Mouse (Mus musculus) lung, postnatal 14 days (tissue): ENCODE measurements around the gene Gm18596.
"Not testable (repeated sequence)": the region's sequence is repeated elsewhere in the genome, so short reads cannot be mapped to it uniquely, and the experiment has no call there.

Source experiments
- DNase-seq: peaks from one replicate; pipeline ENCODE4 v3.0.0; 2021

Gene Gm18596

DNA sequence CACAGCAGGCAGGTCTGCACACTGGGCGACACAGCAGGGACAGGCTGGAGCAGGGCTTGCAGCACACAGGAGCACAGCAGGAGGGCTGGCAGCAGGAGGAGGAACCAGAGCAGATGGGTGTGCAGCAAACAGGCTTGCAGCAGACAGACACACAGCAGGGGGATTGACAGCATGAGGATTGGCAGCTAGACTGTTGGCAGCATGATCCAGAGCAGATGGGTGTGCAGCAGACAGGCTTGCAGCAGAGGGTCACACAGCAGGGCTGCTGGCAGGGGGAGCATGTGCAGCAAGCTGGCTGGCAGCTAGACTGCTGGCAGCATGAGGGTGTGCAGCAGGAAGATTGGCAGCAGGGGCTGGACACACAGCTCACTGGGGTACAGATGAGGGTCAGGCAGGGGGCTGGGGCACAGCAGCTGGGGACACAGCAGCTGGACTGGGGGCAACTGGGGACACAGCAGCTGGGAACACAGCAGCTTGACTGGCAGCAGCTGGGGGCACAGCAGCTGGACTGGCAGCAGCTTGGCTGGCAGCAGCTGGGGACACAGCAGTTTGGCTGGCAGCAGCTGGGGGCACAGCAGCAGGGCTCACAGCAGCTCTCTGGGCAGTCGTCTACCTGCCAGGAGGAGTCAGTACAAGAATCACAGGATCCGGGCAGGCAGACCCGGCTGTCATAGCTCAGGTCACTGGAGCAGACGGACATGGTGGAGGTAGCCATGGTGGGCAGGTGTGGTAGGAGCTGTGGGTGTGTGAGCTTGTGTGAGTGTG lies at the start of gene Gm18596:
Gene Gm18596, minus strand, starts transcription at position 715 of the 765 bp plus-strand sequence.
- not testable (repeated sequence) for DNase-seq

GRCm38 (mm10) chr10:77788621-77789020 lies 46.2 kb upstream of the Gm18596 start:
- DNase-seq = no peak

- not testable (repeated sequence) for DNase-seq
These were observed 45.4 kb upstream of the Gm18596 start, which contains the start of gene Gm7137 for GRCm38 (mm10) chr10:77787876-77788275. Gm7137 (minus strand) TSS chr10:77788200.

GRCm38 (mm10) chr10:77783396-77783795 lies 41.0 kb upstream of the Gm18596 start:
- DNase-seq = not testable (repeated sequence)

DNA sequence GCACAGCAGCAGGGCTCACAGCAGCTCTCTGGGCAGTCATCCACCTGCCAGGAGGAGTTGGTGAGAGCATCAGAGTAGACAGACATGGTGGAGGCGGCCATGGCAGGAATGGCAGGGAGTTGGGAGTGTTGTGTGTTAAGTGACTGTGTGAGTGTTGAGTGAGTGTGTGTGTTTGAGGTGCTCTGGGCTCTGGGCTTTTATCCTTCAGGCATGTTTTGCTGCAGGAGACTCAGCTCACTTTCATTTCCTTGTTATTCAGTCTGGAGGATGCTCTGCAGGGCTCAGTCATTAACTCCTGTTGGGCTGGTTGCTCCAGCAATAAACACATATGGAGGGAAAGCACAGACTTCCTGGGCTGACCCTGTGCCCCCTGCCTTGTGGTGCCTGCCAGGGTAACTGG lies 40.0 kb upstream of the Gm18596 start, which contains the start of gene Gm3250:
Gene Gm3250, minus strand, starts transcription at position 101 of the 400 bp plus-strand sequence.
- DNase-seq = not testable (repeated sequence)

- not testable (repeated sequence) for DNase-seq
These were observed 34.4 kb upstream of the Gm18596 start, which contains the start of gene Gm7138 for GRCm38 (mm10) chr10:77776844-77777243. Gm7138 (minus strand) TSS chr10:77776944.

DNA sequence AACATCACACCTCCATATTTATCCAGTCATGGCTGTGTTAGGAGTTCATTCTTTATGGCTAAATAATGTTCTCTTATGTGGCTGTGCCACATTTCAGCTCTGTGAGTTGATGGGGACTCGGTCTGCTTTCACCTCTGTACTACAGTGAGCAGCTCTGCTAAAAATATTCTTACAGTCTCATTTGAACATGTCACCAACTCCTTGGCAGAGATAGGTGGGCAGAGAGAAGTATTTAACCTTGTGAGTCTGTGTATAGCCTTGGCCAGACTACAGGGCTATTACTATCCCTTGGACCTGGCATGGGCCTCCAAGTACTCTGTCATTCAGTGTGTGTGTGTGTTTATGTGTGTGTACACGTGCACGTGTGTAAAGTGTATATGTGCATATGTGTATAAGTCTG lies 29.7 kb upstream of the Gm18596 start:
- DNase-seq = not testable (repeated sequence)

GRCm38 (mm10) chr10:77771225-77771624 lies 28.8 kb upstream of the Gm18596 start, which contains the start of gene Gm3238:
Gm3238 (minus strand) TSS chr10:77771325.
- DNase-seq = not testable (repeated sequence)

DNA sequence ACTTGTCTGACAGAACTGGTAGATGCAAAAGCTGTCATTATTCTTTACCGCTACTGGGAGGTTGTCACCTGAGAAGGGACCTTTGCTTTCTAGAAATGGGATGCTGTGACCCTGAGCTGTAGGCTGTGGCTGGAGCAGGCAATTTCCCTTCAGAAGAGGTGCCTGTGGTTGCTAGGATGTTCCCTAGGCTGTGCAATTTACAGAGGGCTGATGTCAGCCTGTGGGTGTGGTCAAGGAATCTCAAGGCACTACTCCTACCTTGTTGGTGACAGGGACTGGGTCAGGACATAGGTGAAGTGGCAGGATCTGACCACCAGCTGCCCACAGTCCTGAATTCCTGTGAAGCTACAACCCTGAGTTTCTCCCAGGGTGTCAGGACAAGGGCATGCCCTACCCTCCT lies 27.3 kb upstream of the Gm18596 start:
- no peak for DNase-seq

DNA sequence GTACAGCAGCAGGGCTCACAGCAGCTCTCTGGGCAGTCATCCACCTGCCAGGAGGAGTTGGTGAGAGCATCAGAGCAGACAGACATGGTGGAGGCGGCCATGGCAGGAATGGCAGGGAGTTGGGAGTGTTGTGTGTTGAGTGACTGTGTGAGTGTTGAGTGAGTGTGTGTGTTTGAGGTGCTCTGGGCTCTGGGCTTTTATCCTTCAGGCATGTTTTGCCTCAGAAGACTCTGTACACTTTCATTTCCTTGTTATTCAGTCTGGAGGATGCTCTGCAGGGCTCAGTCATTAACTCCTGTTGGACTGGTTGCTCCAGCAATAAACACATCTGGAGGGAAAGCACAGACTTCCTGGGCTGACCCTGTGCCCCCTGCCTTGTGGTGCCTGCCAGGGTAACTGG lies 17.1 kb upstream of the Gm18596 start, which contains the start of gene Gm3233:
Gene Gm3233, minus strand, starts transcription at position 101 of the 400 bp plus-strand sequence.
- DNase-seq = not testable (repeated sequence)

DNA sequence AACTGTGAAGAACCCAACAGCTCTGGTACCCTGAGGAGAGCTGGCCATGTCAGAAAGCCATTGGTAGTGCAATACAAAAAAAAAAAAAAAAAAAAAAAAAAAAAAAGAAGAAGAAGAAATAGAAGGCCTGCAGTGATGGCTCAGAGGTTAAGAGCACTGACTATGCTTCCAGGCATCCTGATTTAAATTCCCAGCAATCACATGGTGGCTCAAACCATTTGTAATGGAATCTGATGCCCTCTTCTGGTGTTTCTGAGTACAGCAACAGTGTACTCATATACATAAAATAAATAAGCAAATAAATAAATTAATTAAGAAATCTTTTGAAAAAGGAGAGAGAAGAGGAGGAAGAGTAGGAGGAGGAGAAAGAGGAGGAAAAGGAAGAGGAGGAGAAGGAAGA lies 11.0 kb upstream of the Gm18596 start:
- no peak for DNase-seq

- not testable (repeated sequence) for DNase-seq
These were observed 9.9 kb upstream of the Gm18596 start for GRCm38 (mm10) chr10:77752312-77752711.

DNA sequence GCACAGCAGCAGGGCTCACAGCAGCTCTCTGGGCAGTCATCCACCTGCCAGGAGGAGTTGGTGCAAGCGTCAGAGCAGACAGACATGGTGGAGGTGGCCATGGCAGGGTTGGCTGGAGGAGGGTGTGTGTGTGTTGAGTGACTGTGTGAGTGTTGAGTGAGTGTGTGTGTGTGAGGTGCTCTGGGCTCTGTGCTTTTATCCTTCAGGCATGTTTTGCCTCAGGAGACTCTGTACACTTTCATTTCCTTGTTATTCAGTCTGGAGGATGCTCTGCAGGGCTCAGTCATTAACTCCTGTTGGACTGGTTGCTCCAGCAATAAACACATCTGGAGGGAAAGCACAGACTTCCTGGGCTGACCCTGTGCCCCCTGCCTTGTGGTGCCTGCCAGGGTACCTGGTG lies 8.8 kb upstream of the Gm18596 start, which contains the start of gene Gm9736:
Gene Gm9736, minus strand, starts transcription at position 101 of the 400 bp plus-strand sequence.
- not testable (repeated sequence) for DNase-seq

- not testable (repeated sequence) for DNase-seq
These were observed 8.2 kb upstream of the Gm18596 start for GRCm38 (mm10) chr10:77750686-77751085.

DNA sequence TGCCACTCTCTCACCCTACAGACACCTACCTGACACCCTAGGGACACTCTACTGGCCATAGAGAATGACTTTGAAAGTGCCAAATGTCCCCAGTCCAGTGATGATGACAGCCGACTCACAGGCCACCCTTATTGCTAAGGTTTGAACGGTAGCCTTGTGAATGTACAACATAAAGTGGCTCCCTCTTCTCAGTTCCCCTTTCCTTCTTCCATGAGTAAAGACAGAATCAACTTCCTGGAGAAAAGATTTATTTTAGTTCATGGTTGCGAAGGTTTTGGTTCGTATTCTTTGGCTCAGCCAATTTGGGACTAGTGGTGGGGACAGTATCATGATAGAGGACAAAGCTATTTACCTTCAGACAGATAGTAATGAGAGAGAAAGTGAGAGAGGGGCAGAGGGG lies 3.5 kb downstream of the Gm18596 start:
- DNase-seq = no peak

DNA sequence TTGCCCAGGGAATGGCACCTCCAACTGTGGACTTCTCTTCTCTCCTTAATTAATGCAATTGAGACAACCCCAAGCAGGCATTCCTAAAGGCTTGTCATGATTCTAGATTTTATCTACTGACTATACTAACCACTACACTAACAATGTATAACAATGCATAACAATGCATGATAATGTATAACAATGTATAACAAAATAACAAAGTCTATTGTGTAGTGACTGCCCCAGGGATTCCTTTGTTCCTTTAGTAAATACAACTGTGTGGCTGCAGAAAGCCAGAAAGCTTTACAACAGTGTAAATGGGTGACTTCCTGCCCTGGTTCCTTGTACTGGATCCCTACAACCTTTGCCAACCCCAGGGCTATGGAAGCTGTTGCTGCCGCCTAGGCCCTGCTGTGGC lies 6.5 kb downstream of the Gm18596 start:
- DNase-seq = no peak

DNA sequence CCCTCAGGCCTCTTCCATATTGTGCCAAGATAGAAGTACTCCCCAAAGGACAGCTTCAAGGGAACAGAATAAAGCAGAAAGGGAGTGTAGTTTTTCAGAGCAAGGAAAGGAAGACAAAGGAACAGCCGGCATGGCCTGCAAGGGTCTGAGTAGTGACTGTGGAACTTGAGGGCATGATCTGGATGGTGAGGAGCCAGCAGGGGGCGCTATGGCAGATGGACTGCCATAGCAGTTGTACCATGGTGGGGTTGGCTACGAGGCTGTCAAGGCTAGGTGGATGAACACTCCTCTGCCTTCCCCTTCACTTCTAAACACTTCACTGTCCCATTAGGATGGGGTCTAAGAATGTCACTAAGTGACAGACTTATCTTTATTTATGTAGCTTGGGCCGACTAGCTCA lies 13.2 kb downstream of the Gm18596 start:
- peak; percentile 7 for DNase-seq

DNA sequence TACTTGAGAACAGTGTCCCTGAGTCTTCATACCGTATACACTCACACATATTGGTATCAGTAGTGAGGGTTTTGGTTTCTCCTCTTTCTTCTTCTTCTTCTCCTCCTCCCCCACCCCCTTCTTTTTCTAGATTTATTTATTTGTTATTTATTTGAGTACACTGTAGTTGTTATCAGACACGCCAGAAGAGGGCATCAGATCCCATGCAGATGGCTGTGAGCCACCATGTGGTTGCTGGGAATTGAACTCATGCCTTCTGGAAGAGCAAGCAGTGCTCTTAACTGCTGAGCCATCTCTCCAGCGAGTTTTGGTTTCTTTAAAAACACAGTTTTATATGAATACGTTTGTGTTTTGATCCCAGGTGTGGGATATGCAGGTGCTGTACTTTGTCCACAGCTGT lies 14.2 kb downstream of the Gm18596 start:
- no peak for DNase-seq

DNA sequence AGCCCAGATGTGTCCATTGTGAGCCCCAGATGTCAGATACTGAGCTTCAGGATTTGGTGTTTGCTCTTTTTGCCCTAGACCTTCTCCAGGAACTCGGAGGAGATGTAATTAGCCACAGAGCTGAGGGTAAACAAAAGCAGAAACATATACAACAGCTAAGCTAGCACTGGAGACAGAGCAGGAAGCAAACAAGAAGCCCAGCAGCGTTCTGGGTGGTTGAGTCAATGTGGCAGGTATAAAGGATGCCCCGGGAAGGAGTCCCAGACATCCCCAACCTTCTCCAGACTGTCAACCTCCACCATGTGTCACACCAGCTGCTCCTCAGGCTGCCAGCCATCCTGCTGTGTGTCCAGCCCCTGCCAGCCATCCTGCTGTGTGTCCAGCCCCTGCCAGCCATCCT lies 16.3 kb downstream of the Gm18596 start, which contains the start of gene Gm10100:
Gene Gm10100, plus strand, starts transcription at position 301 of the 400 bp plus-strand sequence.
- DNase-seq = no peak

GRCm38 (mm10) chr10:77724855-77725254 lies 17.6 kb downstream of the Gm18596 start:
- no peak for DNase-seq

- not testable (repeated sequence) for DNase-seq
These were observed 22.1 kb downstream of the Gm18596 start, which contains the start of gene Krtap12-1 for GRCm38 (mm10) chr10:77720299-77720698. Krtap12-1 (plus strand) TSS chr10:77720599.

GRCm38 (mm10) chr10:77715507-77715906 lies 26.9 kb downstream of the Gm18596 start, which contains the start of gene Gm10142:
Gm10142 (plus strand) TSS chr10:77715807.
- no peak for DNase-seq

DNA sequence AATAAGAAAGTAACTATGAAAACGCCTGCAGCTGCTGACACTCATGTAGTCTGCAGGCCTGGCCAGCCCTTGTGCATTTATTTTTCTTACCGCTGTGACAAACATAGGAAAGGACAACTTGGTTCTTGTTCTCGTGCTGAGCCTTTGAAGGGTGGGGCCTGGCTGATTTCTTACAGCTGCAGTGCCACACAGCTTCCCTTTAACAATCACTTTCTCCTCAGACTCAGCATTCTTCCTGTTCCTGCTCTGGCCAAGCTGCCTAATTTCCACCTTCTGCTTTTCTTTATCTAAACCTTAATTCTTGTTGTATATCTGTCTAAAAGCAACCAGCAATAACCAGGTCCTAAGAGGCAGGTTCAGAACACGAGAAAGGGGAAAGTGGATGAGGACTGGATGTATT lies 28.7 kb downstream of the Gm18596 start:
- DNase-seq = no peak

DNA sequence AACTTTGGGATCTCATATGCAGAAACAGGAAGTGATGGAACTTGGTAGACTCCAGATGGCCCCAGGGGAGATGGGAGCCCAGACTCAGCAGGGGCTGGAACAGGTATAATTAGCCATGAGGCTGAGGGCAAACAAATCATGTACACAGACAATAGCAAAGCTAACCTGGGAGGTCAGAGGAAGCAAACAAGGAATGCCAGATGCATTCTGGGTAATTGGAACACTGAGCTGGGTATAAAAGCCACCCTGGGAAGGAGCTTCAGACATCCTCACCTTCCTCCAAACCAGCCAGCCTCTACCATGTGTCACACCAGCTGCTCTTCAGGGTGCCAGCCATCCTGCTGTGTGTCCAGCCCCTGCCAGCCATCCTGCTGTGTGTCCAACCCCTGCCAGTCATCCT lies 31.3 kb downstream of the Gm18596 start, which contains the start of gene Gm10024:
Gene Gm10024, plus strand, starts transcription at position 301 of the 400 bp plus-strand sequence.
- DNase-seq = not testable (repeated sequence)
